Mouse (Mus musculus) bone marrow, adult 2 months (tissue): Measurements from ENCODE around the gene Asf1b. TPM values are rescaled to one million over a fixed set of nuclear protein-coding genes. Genes with fewer than 3 reads are reported as not detected.
"Not testable (repeated sequence)": the region's sequence is repeated elsewhere in the genome, so short reads cannot be mapped to it uniquely, and the experiment has no call there.

Experiments used
- H3K27ac ChIP-seq: fragments of 200-500 bp; 2 replicates; pipeline ENCODE4 v1.5.1; 2012; ENCODE audit warnings: low read depth, mild to moderate bottlenecking, control low read depth, inconsistent platforms, low read length; ENCODE audit not compliant: control insufficient read depth, poor library complexity, insufficient read depth
- H3K4me1 ChIP-seq: fragments of 200-500 bp; 2 replicates; pipeline ENCODE4 v1.6.1; 2011; ENCODE audit warnings: low read length; ENCODE audit not compliant: control insufficient read depth, insufficient read depth
- H3K4me3 ChIP-seq: fragments of 200-500 bp; replicated peaks from 2 replicates; pipeline ENCODE3; 2011; ENCODE audit warnings: mild to moderate bottlenecking, low read depth, low read length, control low read depth; ENCODE audit not compliant: control insufficient read depth
- CTCF ChIP-seq: fragments of 200-500 bp; IDR thresholded peaks from 2 replicates; pipeline ENCODE4 v1.5.1; 2011; ENCODE audit warnings: low read length, control low read depth; ENCODE audit not compliant: control insufficient read depth, insufficient read depth
- POLR2A ChIP-seq: fragments of 200-500 bp; IDR thresholded peaks from 2 replicates; pipeline ENCODE4 v1.6.1; 2011; ENCODE audit warnings: low read depth, mild to moderate bottlenecking, control low read depth, low read length, borderline replicate concordance; ENCODE audit not compliant: control insufficient read depth
- WGBS: fragments of 180-500 bp; shearing (Covaris S2); methylation state at CpG from one replicate; pipeline ENCODE4 v1.1.7; 2018; 5-methylcytosine and 5-hydroxymethylcytosine counted together
- polyA plus RNA-seq: library from polyadenylated mRNA; stranded (reverse); fragments of >200 nt; gene quantifications from 2 replicates; pipeline ENCODE4 v1.2.4, GENCODE M21; 2011; ENCODE audit warnings: low replicate concordance; ENCODE audit not compliant: missing spikeins, insufficient read depth, insufficient read length

Gene Asf1b
- polyA plus RNA-seq, 1 experiment: 48.8 TPM

GRCm38 (mm10) chr8:84002957-84003611, 47.8 kb downstream of the Asf1b start:
- Histone ChIP-seq H3K4me3 (no peak overlapping the region), H3K27ac (no peak overlapping the region), H3K4me1 (peaks cover 2% of the 10 kb centered on the region; the same call in 1 of the 2 replicates)
- no peak for TF ChIP-seq POLR2A
- 81% methylated on average over 12 of the region's 12 CpGs for WGBS

- H3K27ac ChIP-seq: no peak overlapping the region
- peaks cover 2% of the 10 kb centered on the region; the same call in 1 of the 2 replicates for H3K4me1 ChIP-seq
- no peak for TF ChIP-seq POLR2A
- no peak for TF ChIP-seq CTCF
- WGBS: 66% methylated on average over 6 of the region's 6 CpGs
- no peak overlapping the region for H3K4me3 ChIP-seq
Measured at GRCm38 (mm10) chr8:84003612-84004246, 48.4 kb downstream of the Asf1b start.

GRCm38 (mm10) chr8:84004533-84005201, 49.4 kb downstream of the Asf1b start:
- TF ChIP-seq CTCF (no peak), POLR2A (peak; percentile 46; the same call in 1 of the 2 replicates)
- Histone ChIP-seq H3K4me3 (peak overlapping the region; percentile 79), H3K4me1 (no peaks in the 10 kb centered on the region), H3K27ac (peak overlapping the region; percentile 65)
- WGBS: 1% methylated on average over 30 of the region's 30 CpGs

GRCm38 (mm10) chr8:84005502-84005901, 50.2 kb downstream of the Asf1b start:
- H3K4me1 ChIP-seq, H3K27ac ChIP-seq, H3K4me3 ChIP-seq: not testable (repeated sequence)
- WGBS: 89% methylated on average over 7 of the region's 7 CpGs

GRCm38 (mm10) chr8:84008362-84008761, 53.1 kb downstream of the Asf1b start:
- Histone ChIP-seq H3K4me1 (no peaks in the 10 kb centered on the region), H3K27ac (no peak overlapping the region), H3K4me3 (no peak overlapping the region)
- no peak for TF ChIP-seq POLR2A
- TF ChIP-seq CTCF: no peak
- WGBS: 67% methylated on average over 7 of the region's 7 CpGs

- WGBS: 1% methylated on average over 11 of the region's 11 CpGs
- Histone ChIP-seq H3K27ac (no peak overlapping the region), H3K4me1 (no peaks in the 10 kb centered on the region), H3K4me3 (no peak overlapping the region)
- TF ChIP-seq POLR2A (no peak), CTCF (peak; percentile 97)
Measured at GRCm38 (mm10) chr8:84009876-84010275, 54.6 kb downstream of the Asf1b start.

- H3K4me3 ChIP-seq: peak overlapping the region; percentile 44
- whole genome bisulfite sequencing: 3% methylated on average over 83 of the region's 83 CpGs
- H3K27ac ChIP-seq: no peak overlapping the region; the same call in 1 of the 2 replicates
- no peaks in the 10 kb centered on the region for H3K4me1 ChIP-seq
- TF ChIP-seq POLR2A (no peak), CTCF (peak; percentile 55; the same call in 1 of the 2 replicates)
Measured at GRCm38 (mm10) chr8:84010625-84011611, 55.6 kb downstream of the Asf1b start.

- Histone ChIP-seq H3K4me3 (peak within 1 kb of the TSS; percentile 44), H3K27ac (no peak within 1 kb of the TSS; the same call in 1 of the 2 replicates), H3K4me1 (no peaks in the 10 kb centered on the region)
- TF ChIP-seq POLR2A: no peak
- TF ChIP-seq CTCF: no peak
- WGBS: 2% methylated on average over 45 of the region's 45 CpGs
Measured at GRCm38 (mm10) chr8:84011705-84012498, 56.6 kb downstream of the Asf1b start, which contains the start of gene 2210011C24Rik. Gene 2210011C24Rik (minus strand): TSS chr8:84012171.
